Mouse (Mus musculus): ENCODE results near the gene Fkbp8. TPM values are rescaled to one million over a fixed set of nuclear protein-coding genes. Genes with fewer than 3 reads are reported as not detected.

Gene Fkbp8
- 255 and 264 TPM in 2 replicates for polyA plus RNA-seq (2012)

DNA sequence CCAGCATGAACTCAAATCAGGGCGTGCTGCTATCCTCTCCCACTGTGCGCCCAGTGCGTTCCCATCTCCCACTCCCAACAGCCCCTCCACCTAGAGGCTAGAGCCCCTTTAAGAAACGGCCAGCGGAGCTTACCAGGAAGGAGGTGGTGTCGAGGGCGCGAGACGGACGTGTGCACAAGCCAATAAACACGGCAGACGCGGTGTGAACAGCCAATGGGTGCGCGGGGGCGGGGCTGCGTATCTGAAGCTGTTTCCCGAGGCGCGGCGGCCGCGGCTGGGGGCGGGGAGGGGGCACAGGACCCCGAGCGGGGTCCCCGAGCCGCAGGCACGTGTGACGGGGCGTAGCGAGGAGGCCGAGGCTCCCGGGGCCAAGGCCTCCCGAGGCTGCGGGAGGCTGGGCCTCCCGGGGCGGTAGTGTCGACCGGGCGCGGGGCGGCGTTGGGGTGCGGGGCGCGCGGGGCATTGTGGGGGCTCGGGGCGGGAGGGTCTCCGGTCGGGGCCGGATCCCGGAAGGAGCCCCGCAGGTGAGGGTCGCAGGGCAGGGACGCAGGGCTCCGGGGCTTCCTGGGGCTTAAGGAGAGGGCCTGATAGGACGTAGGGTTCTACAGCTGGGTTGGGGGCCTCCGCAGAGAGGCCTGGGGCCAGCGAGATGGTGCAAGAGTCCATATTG is at the start of gene Fkbp8, which contains the start of gene Kxd1:
Fkbp8 (plus strand) TSS at position 213 of the 670 bp plus-strand sequence.
Kxd1 (minus strand) TSS at position 445 of the 670 bp plus-strand sequence.
- Histone ChIP-seq H3K9me3 (ENCODE audit: control insufficient read depth, low read length) (no peaks in the 10 kb centered on the region), H3K4me3 (replicated peaks) (peak within 1 kb of the TSS; percentile 77), H3K36me3 (ENCODE audit: control insufficient read depth) (peaks cover 37% of the 10 kb centered on the region), H3K27me3 (ENCODE audit: control insufficient read depth) (no peaks in the 10 kb centered on the region), H3K4me1 (ENCODE audit: control insufficient read depth) (peaks cover 67% of the 10 kb centered on the region)
- TF ChIP-seq TAL1 (IDR thresholded peaks at IDR 0.05; ENCODE audit: low read length) = no peak
- TF ChIP-seq GATA1 (IDR thresholded peaks at IDR 0.05; ENCODE audit: low read length) = no peak

- peaks cover 91% of the 10 kb centered on the region for H3K27me3 ChIP-seq (ENCODE audit: control insufficient read depth)
- H3K36me3 ChIP-seq (ENCODE audit: control insufficient read depth) = no peaks in the 10 kb centered on the region
- TF ChIP-seq GATA1 (IDR thresholded peaks at IDR 0.05; ENCODE audit: low read length) = no peak
- TF ChIP-seq TAL1 (IDR thresholded peaks at IDR 0.05; ENCODE audit: low read length) = no peak
- no peak overlapping the region for H3K4me3 ChIP-seq (replicated peaks)
- peaks cover 20% of the 10 kb centered on the region for H3K4me1 ChIP-seq (ENCODE audit: control insufficient read depth)
- peaks cover 3% of the 10 kb centered on the region; the same call in 1 of the 2 replicates for H3K9me3 ChIP-seq (ENCODE audit: control insufficient read depth, low read length)
These were observed 45.6 kb upstream of the Fkbp8 start for GRCm38 (mm10) chr8:70481908-70482307.

DNA sequence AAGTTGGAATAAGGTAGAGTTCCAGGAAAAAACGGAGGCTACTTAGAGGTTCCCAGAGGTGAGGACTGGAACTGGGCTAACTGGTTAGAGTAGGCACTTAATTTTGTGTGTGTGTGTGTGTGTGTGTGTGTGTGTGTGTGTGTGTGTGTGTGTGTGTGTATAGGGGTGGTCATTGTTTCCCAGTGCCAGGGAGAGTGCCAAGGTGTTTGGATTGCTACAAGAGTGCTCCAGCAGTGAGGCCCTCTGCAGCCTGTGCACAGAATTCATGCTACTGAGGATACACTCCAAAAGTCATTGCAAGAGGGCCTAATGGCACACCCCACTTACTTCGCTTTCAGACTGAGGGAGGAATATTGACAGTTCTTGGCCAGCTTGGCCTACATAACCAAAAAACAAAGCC is 44.6 kb upstream of the Fkbp8 start:
- Histone ChIP-seq H3K27me3 (ENCODE audit: control insufficient read depth) (peaks cover 97% of the 10 kb centered on the region), H3K36me3 (ENCODE audit: control insufficient read depth) (no peaks in the 10 kb centered on the region), H3K9me3 (ENCODE audit: control insufficient read depth, low read length) (peaks cover 8% of the 10 kb centered on the region; the same call in 1 of the 2 replicates), H3K4me1 (ENCODE audit: control insufficient read depth) (peaks cover 10% of the 10 kb centered on the region), H3K4me3 (replicated peaks) (no peak overlapping the region)
- TF ChIP-seq GATA1 (IDR thresholded peaks at IDR 0.05; ENCODE audit: low read length) (no peak), TAL1 (IDR thresholded peaks at IDR 0.05; ENCODE audit: low read length) (no peak)

- TF ChIP-seq GATA1 (IDR thresholded peaks at IDR 0.05; ENCODE audit: low read length) (no peak), TAL1 (IDR thresholded peaks at IDR 0.05; ENCODE audit: low read length) (no peak)
- peaks cover 8% of the 10 kb centered on the region for H3K4me1 ChIP-seq (ENCODE audit: control insufficient read depth)
- no peak overlapping the region for H3K4me3 ChIP-seq (replicated peaks)
- no peaks in the 10 kb centered on the region for H3K36me3 ChIP-seq (ENCODE audit: control insufficient read depth)
- peaks cover 100% of the 10 kb centered on the region for H3K27me3 ChIP-seq (ENCODE audit: control insufficient read depth)
- peaks cover 33% of the 10 kb centered on the region; the same call in 1 of the 2 replicates for H3K9me3 ChIP-seq (ENCODE audit: control insufficient read depth, low read length)
These were observed 41.3 kb upstream of the Fkbp8 start for GRCm38 (mm10) chr8:70486191-70486681.

GRCm38 (mm10) chr8:70486941-70487520 is 40.5 kb upstream of the Fkbp8 start, which contains the start of gene Tmem59l:
TSS of gene Tmem59l (minus strand) at chr8:70487358.
- Histone ChIP-seq H3K36me3 (ENCODE audit: control insufficient read depth) (no peaks in the 10 kb centered on the region), H3K4me3 (replicated peaks) (no peak within 1 kb of the TSS), H3K9me3 (ENCODE audit: control insufficient read depth, low read length) (peaks cover 35% of the 10 kb centered on the region; the same call in 1 of the 2 replicates), H3K27me3 (ENCODE audit: control insufficient read depth) (peaks cover 100% of the 10 kb centered on the region), H3K4me1 (ENCODE audit: control insufficient read depth) (peaks cover 8% of the 10 kb centered on the region)
- TF ChIP-seq TAL1 (IDR thresholded peaks at IDR 0.05; ENCODE audit: low read length) (no peak), GATA1 (IDR thresholded peaks at IDR 0.05; ENCODE audit: low read length) (no peak)

- Histone ChIP-seq H3K27me3 (ENCODE audit: control insufficient read depth) (peaks cover 100% of the 10 kb centered on the region), H3K9me3 (ENCODE audit: control insufficient read depth, low read length) (peaks cover 40% of the 10 kb centered on the region; the same call in 1 of the 2 replicates), H3K4me1 (ENCODE audit: control insufficient read depth) (peaks cover 13% of the 10 kb centered on the region), H3K36me3 (ENCODE audit: control insufficient read depth) (no peaks in the 10 kb centered on the region), H3K4me3 (replicated peaks) (no peak overlapping the region)
- no peak for TF ChIP-seq GATA1 (IDR thresholded peaks at IDR 0.05; ENCODE audit: low read length)
- TF ChIP-seq TAL1 (IDR thresholded peaks at IDR 0.05; ENCODE audit: low read length) = no peak
These were observed 39.3 kb upstream of the Fkbp8 start for GRCm38 (mm10) chr8:70487993-70488796.

GRCm38 (mm10) chr8:70488931-70489470 is 38.5 kb upstream of the Fkbp8 start:
- peaks cover 19% of the 10 kb centered on the region for H3K4me1 ChIP-seq (ENCODE audit: control insufficient read depth)
- peaks cover 48% of the 10 kb centered on the region; the same call in 1 of the 2 replicates for H3K9me3 ChIP-seq (ENCODE audit: control insufficient read depth, low read length)
- H3K4me3 ChIP-seq (replicated peaks) = no peak overlapping the region
- no peaks in the 10 kb centered on the region for H3K36me3 ChIP-seq (ENCODE audit: control insufficient read depth)
- H3K27me3 ChIP-seq (ENCODE audit: control insufficient read depth) = peaks cover 100% of the 10 kb centered on the region
- TF ChIP-seq GATA1 (IDR thresholded peaks at IDR 0.05; ENCODE audit: low read length) (no peak), TAL1 (IDR thresholded peaks at IDR 0.05; ENCODE audit: low read length) (no peak)

GRCm38 (mm10) chr8:70489576-70489975 is 37.9 kb upstream of the Fkbp8 start:
- Histone ChIP-seq H3K36me3 (ENCODE audit: control insufficient read depth) (no peaks in the 10 kb centered on the region), H3K9me3 (ENCODE audit: control insufficient read depth, low read length) (peaks cover 53% of the 10 kb centered on the region), H3K27me3 (ENCODE audit: control insufficient read depth) (peaks cover 100% of the 10 kb centered on the region), H3K4me1 (ENCODE audit: control insufficient read depth) (peaks cover 21% of the 10 kb centered on the region), H3K4me3 (replicated peaks) (no peak overlapping the region)
- TF ChIP-seq TAL1 (IDR thresholded peaks at IDR 0.05; ENCODE audit: low read length) (no peak), GATA1 (IDR thresholded peaks at IDR 0.05; ENCODE audit: low read length) (no peak)
